10 mouse cellular contexts compared by ENCODE assay signal in the genomic region with DNA sequence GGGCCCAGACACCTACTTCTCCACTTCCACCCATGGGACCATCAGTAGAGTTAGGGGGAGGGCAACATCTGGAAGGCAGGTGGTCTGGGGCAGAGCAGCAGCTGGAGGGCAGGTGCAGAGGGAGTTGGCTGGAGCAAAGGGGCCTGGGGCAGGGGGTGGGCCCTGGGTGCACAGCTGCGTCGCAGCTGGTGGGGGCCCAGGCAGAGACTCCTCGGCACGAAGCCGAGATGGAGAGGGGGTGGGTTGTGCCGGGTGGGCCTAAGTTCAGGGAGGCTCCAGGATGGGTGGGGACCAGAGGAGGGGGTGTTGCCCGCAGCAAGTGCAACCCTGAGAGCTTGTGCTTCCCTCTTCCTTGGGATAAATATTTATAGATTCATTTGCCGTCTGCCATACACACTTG.
DNase-seq lines count a peak whose midpoint lies in the region; ATAC-seq and TF ChIP-seq lines count a peak whose summit lies in the region.
"Had no signal": no experiment of that assay in that cellular context is flagged by ENCODE, and none has a peak within 500 bp of the region (broad histone marks: within the 10 kb centered on the region; RNA-seq: fewer than 3 reads in every experiment).

No protein-coding gene starts in this region.

- H3K27me3 ChIP-seq in heart, embryonic 15.5 days: 0 out of 2 replicates have a peak, but pooled peaks cover 8% of the 10 kb centered on the region
- peaks cover 28% of the 10 kb centered on the region for H3K27me3 ChIP-seq in neural tube, embryonic 15.5 days (replicated peaks)
- H3K27me3 ChIP-seq in lung, postnatal 0 days (replicated peaks; ENCODE audit: insufficient read depth, low read length): no peaks in the 10 kb centered on the region

- TF ChIP-seq EP300 in lung, postnatal 0 days (IDR thresholded peaks at IDR 0.05): peak; percentile 86

- DNase-seq in heart, postnatal 36 days: no peak
- DNase-seq in neural tube, embryonic 10.5 days (ENCODE audit: extremely low spot score, low spot score): peak; percentile 59
- DNase-seq in lung, postnatal 0 days (ENCODE audit: low spot score): peak; percentile 72
- DNase-seq in layer of hippocampus, adult 2 months (ENCODE audit: low spot score in 2 of 2): no peak
- no peak for DNase-seq in cerebellum, postnatal 10 days
- no peak for DNase-seq in testis, postnatal 10 days (ENCODE audit: low spot score)
- DNase-seq: liver, embryonic 13.5 days; right cerebral cortex, postnatal 14 days had no signal

- H3K27ac ChIP-seq in heart, embryonic 15.5 days: peak overlapping the region; percentile 69
- H3K27ac ChIP-seq in neural tube, embryonic 15.5 days (replicated peaks): no peak overlapping the region; the same call in 1 of the 2 replicates
- H3K27ac ChIP-seq in lung, postnatal 0 days (ENCODE audit: low read length): peak overlapping the region; percentile 84
- no peak overlapping the region for H3K27ac ChIP-seq in layer of hippocampus, adult 2 months

- H3K4me1 ChIP-seq in heart, embryonic 15.5 days (replicated peaks): peaks cover 92% of the 10 kb centered on the region
- peaks cover 89% of the 10 kb centered on the region for H3K4me1 ChIP-seq in neural tube, embryonic 15.5 days
- peaks cover 7% of the 10 kb centered on the region; the same call in 1 of the 2 replicates for H3K4me1 ChIP-seq in lung, postnatal 0 days (ENCODE audit: insufficient read depth, low read depth, low read length)

- intact Hi-C loops in heart, postnatal 36 days (cut with DNase I): no loop called here

- H3K4me3 ChIP-seq in heart, embryonic 15.5 days: no peak overlapping the region
- no peak overlapping the region for H3K4me3 ChIP-seq in neural tube, embryonic 15.5 days (replicated peaks)
- H3K4me3 ChIP-seq in lung, postnatal 0 days (ENCODE audit: low read depth, low read length): no peak overlapping the region
- no peak overlapping the region for H3K4me3 ChIP-seq in layer of hippocampus, adult 2 months
- H3K4me3 ChIP-seq: liver, embryonic 13.5 days had no signal

- WGBS in heart, embryonic 15.5 days: 44% methylated on average over 8 of the region's 8 CpGs
- 19% methylated on average over 8 of the region's 8 CpGs for whole genome bisulfite sequencing in neural tube, embryonic 15.5 days
- 39% methylated on average over 6 of the region's 8 CpGs for WGBS in lung, postnatal 0 days

- H3K36me3 ChIP-seq in heart, embryonic 15.5 days: no peaks in the 10 kb centered on the region
- no peaks in the 10 kb centered on the region for H3K36me3 ChIP-seq in neural tube, embryonic 15.5 days
- no peaks in the 10 kb centered on the region for H3K36me3 ChIP-seq in lung, postnatal 0 days (ENCODE audit: insufficient read depth, low read length)
- H3K36me3 ChIP-seq: liver, embryonic 13.5 days had no signal

- ATAC-seq in heart, embryonic 15.5 days (replicated peaks; ENCODE audit: insufficient number of reproducible peaks, insufficient read depth, low FRiP score, low read depth): no peak
- ATAC-seq in neural tube, embryonic 15.5 days (ENCODE audit: low FRiP score): no peak
- peak; percentile 73 for ATAC-seq in lung, postnatal 0 days

- TF ChIP-seq CTCF in lung, postnatal 0 days (IDR thresholded peaks at IDR 0.05): no peak
- TF ChIP-seq CTCF in layer of hippocampus, adult 2 months (conservative IDR thresholded peaks at IDR 0.05): no peak

- H3K4me2 ChIP-seq in heart, embryonic 15.5 days: peak overlapping the region; percentile 19; the same call in 1 of the 2 replicates
- H3K4me2 ChIP-seq in neural tube, embryonic 15.5 days: no peak overlapping the region
- no peak overlapping the region for H3K4me2 ChIP-seq in lung, postnatal 0 days (replicated peaks; ENCODE audit: low read depth, low read length)
- H3K4me2 ChIP-seq: liver, embryonic 13.5 days had no signal

- H3K9me3 ChIP-seq in heart, embryonic 15.5 days (replicated peaks): no peaks in the 10 kb centered on the region
- no peaks in the 10 kb centered on the region for H3K9me3 ChIP-seq in neural tube, embryonic 15.5 days (replicated peaks)
- H3K9me3 ChIP-seq in lung, postnatal 0 days (ENCODE audit: low read length): no peaks in the 10 kb centered on the region
- H3K9me3 ChIP-seq: liver, embryonic 13.5 days had no signal

- H3K9ac ChIP-seq in heart, embryonic 15.5 days: 0 out of 2 replicates have a peak overlapping the region, but pooled peaks have one; percentile 29
- no peak overlapping the region for H3K9ac ChIP-seq in neural tube, embryonic 15.5 days (replicated peaks)
- H3K9ac ChIP-seq in lung, postnatal 0 days (replicated peaks; ENCODE audit: low read depth): no peak overlapping the region
- H3K9ac ChIP-seq: liver, embryonic 13.5 days had no signal

Comparison
In these comparisons a context has a peak if more than half of its experiments do, and no peak if none do; other contexts are left out.
1. H3K27ac ChIP-seq: peak in heart, embryonic 15.5 days (single experiment) and lung, postnatal 0 days (single experiment); none in neural tube, embryonic 15.5 days (single experiment) and layer of hippocampus, adult 2 months (single experiment).
2. DNase-seq: peak in neural tube, embryonic 10.5 days (single experiment) and lung, postnatal 0 days (single experiment); none in heart, postnatal 36 days (0 of 2), layer of hippocampus, adult 2 months (0 of 2), cerebellum, postnatal 10 days (0 of 2) and testis, postnatal 10 days (single experiment).